Mouse (Mus musculus) limb, embryonic 14.5 days (tissue): ENCODE measurements around the gene Olfr1104. TPM values are rescaled to one million over a fixed set of nuclear protein-coding genes. Genes with fewer than 3 reads are reported as not detected.

Experiments
- ATAC-seq: fragments of 200-750 bp; cut with Nextera tagmentation; 2 replicates; pipeline ENCODE4 v1.8.0; 2017; ENCODE audit warnings: low read depth, moderate number of reproducible peaks, moderate TSS enrichment; ENCODE audit not compliant: low FRiP score
- DNase-seq: peaks from one replicate; pipeline ENCODE4 v3.0.0-alpha.2; 2015; ENCODE audit warnings: low spot score
- H3K27ac ChIP-seq: fragments of 300-500 bp; sonication (generic); replicated peaks from 2 replicates; pipeline ENCODE4 v1.5.1; 2014; ENCODE audit warnings: low read depth, mild to moderate bottlenecking, low read length, moderate library complexity, mixed read lengths
- H3K27me3 ChIP-seq: fragments of 300-500 bp; sonication (generic); 2 replicates; pipeline ENCODE4 v1.6.1; 2014; ENCODE audit warnings: low read length, mixed read lengths; ENCODE audit not compliant: control insufficient read depth, insufficient read depth
- H3K36me3 ChIP-seq: fragments of 300-500 bp; sonication (generic); 2 replicates; pipeline ENCODE4 v1.6.1; 2014; ENCODE audit warnings: mild to moderate bottlenecking, low read length, moderate library complexity, mixed read lengths; ENCODE audit not compliant: control insufficient read depth, insufficient read depth
- H3K4me1 ChIP-seq: fragments of 300-500 bp; sonication (generic); 2 replicates; pipeline ENCODE4 v1.6.1; 2014; ENCODE audit warnings: antibody characterized with exemption, low read length, mixed read lengths; ENCODE audit not compliant: control insufficient read depth, insufficient read depth
- H3K4me2 ChIP-seq: fragments of 300-500 bp; sonication (generic); replicated peaks from 2 replicates; pipeline ENCODE4 v1.6.1; 2014; ENCODE audit warnings: low read depth, mild to moderate bottlenecking, low read length, moderate library complexity; ENCODE audit not compliant: severe bottlenecking
- H3K4me3 ChIP-seq: fragments of 300-500 bp; sonication (generic); replicated peaks from 2 replicates; pipeline ENCODE4 v1.5.1; 2014; ENCODE audit warnings: low read length
- H3K9ac ChIP-seq: fragments of 300-500 bp; sonication (generic); 2 replicates; pipeline ENCODE4 v1.6.1; 2014; ENCODE audit warnings: mild to moderate bottlenecking, low read depth, low read length, moderate library complexity; ENCODE audit not compliant: severe bottlenecking
- H3K9me3 ChIP-seq: fragments of 300-500 bp; sonication (generic); 2 replicates; pipeline ENCODE4 v1.6.1; 2016; ENCODE audit warnings: low read length; ENCODE audit not compliant: control insufficient read depth
- POLR2A ChIP-seq: fragments of 200-500 bp; IDR thresholded peaks from 2 replicates; pipeline ENCODE4 v1.8.0; 2012; ENCODE audit warnings: inconsistent platforms, mild to moderate bottlenecking, moderate library complexity, borderline replicate concordance; ENCODE audit not compliant: insufficient read depth, insufficient read length; ENCODE audit errors: extremely low read depth
- WGBS: fragments of 180-500 bp; shearing (Covaris S2); extraction: QIAGEN DNeasy Blood & Tissue Kit; methylation state at CpG from one replicate; pipeline ENCODE4 v1.1.7; 2014; 5-methylcytosine and 5-hydroxymethylcytosine counted together
- polyA plus RNA-seq, 2 experiments: library from polyadenylated mRNA; depleted of rRNA in 1 of 2; stranded (reverse) in 1 of 2; unstranded in 1 of 2; fragments of >200 nt; fragmentation: Nextera tagmentation in 1 of 2; extraction: Ambion mirVana in 1 of 2; gene quantifications; 2 replicates each; pipeline versions ENCODE4 v1.2.1 to v1.2.3; 2012 to 2014

Olfr1104 gene
- polyA plus RNA-seq (2012; rRNA removed) (not detected in 2 replicates), polyA plus RNA-seq (2014; fragmentation: Nextera tagmentation; extraction: Ambion mirVana) (not detected in 2 replicates)

DNA sequence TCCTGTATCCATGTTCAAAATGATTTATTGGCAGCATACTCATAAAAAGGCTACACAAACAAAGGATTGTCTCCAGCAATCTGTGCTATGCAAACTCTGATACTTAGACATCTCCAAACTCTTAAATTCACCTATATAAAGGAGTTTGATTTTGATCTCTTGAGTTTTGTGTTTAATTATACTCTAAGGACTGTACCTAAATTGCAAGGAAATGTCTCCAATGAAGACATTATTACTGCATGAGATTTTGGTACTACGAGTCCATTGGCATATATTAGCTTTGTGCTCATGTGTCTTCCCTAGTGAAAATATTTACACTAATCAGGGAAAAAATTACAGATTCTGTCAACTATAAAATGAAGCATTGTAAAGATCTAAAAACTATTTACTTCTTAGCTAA is at the start of gene Olfr1104:
Gene Olfr1104 (minus strand): TSS at position 101 of the 400 bp plus-strand sequence.
- H3K4me3 ChIP-seq = no peak within 1 kb of the TSS
- no peak within 1 kb of the TSS for H3K9ac ChIP-seq
- no peaks in the 10 kb centered on the region for H3K36me3 ChIP-seq
- 78% methylated on average over 1 of the region's 1 CpGs for WGBS
- no peaks in the 10 kb centered on the region for H3K4me1 ChIP-seq
- ATAC-seq = no peak
- H3K27ac ChIP-seq = no peak within 1 kb of the TSS
- H3K9me3 ChIP-seq = no peaks in the 10 kb centered on the region
- H3K27me3 ChIP-seq = no peaks in the 10 kb centered on the region
- no peak for DNase-seq
- no peak within 1 kb of the TSS for H3K4me2 ChIP-seq
- TF ChIP-seq POLR2A = no peak

DNA sequence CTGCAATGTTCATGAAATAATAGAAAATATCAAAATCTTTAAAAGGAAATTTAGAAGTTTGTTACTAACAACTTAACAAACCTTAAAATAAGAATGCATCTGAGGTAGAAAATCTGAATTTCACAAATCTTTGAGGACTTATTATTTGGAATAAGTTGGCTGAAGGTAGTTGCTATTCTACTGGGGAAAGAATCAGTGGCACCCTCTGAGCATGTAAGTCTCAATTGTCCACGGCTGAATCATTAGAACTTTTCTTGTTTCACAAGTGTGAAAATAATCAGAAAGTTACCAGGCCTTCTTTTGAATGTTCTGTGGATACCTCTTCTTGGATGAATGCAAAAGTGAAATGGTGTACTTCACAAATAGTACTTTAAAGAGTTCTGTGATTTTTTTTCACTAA is 48.8 kb upstream of the Olfr1104 start, which contains the start of gene Olfr1107:
Gene Olfr1107 (minus strand): TSS at position 101 of the 400 bp plus-strand sequence.
- Histone ChIP-seq H3K4me3 (no peak within 1 kb of the TSS), H3K9ac (no peak within 1 kb of the TSS), H3K27ac (no peak within 1 kb of the TSS), H3K4me1 (no peaks in the 10 kb centered on the region), H3K36me3 (no peaks in the 10 kb centered on the region), H3K9me3 (no peaks in the 10 kb centered on the region), H3K4me2 (no peak within 1 kb of the TSS), H3K27me3 (no peaks in the 10 kb centered on the region)
- no peak for ATAC-seq
- WGBS = 78% methylated on average over 1 of the region's 1 CpGs
- no peak for DNase-seq
- TF ChIP-seq POLR2A = no peak

GRCm38 (mm10) chr2:87052173-87052572 is 25.3 kb upstream of the Olfr1104 start, which contains the start of gene Olfr1106:
Gene Olfr1106, minus strand, starts transcription at chr2:87052273.
- H3K27me3 ChIP-seq = no peaks in the 10 kb centered on the region
- no peak within 1 kb of the TSS for H3K27ac ChIP-seq
- H3K4me3 ChIP-seq = no peak within 1 kb of the TSS
- no peaks in the 10 kb centered on the region for H3K36me3 ChIP-seq
- H3K4me2 ChIP-seq = no peak within 1 kb of the TSS
- DNase-seq (no peak), ATAC-seq (no peak)
- TF ChIP-seq POLR2A = no peak
- H3K4me1 ChIP-seq = no peaks in the 10 kb centered on the region
- H3K9me3 ChIP-seq = no peaks in the 10 kb centered on the region
- H3K9ac ChIP-seq = no peak within 1 kb of the TSS
- 72% methylated on average over 1 of the region's 1 CpGs for WGBS

GRCm38 (mm10) chr2:87036431-87036830 is 9.6 kb upstream of the Olfr1104 start, which contains the start of gene Olfr1105:
Gene Olfr1105, minus strand, starts transcription at chr2:87036531.
- H3K4me3 ChIP-seq = no peak within 1 kb of the TSS
- H3K9me3 ChIP-seq = no peaks in the 10 kb centered on the region
- H3K27me3 ChIP-seq = no peaks in the 10 kb centered on the region
- no peaks in the 10 kb centered on the region for H3K4me1 ChIP-seq
- TF ChIP-seq POLR2A = no peak
- no peak for DNase-seq
- no peaks in the 10 kb centered on the region for H3K36me3 ChIP-seq
- no peak within 1 kb of the TSS for H3K27ac ChIP-seq
- ATAC-seq = no peak
- no peak within 1 kb of the TSS for H3K9ac ChIP-seq
- H3K4me2 ChIP-seq = no peak within 1 kb of the TSS

DNA sequence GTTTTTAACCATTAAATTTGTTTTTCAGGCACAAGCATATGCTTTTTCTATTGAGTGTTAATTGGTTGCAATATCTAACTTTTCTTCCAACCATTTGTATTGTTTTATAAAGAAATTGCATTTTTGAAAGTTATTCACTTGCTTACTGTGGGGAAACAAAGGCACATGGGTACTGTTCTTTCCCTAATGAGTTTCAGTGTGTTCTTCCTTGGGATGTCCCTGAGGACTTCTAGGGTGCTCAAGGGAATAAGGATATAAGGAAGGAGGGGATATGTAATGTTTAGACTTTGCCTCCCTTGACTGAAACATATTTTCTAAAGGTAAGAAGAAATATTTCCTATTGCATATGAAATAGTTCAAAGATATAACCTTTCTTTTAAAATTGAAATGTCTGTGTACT is 28.8 kb downstream of the Olfr1104 start, which contains the start of gene Olfr1102:
Gene Olfr1102 (plus strand): TSS at position 301 of the 400 bp plus-strand sequence.
- no peaks in the 10 kb centered on the region for H3K9me3 ChIP-seq
- no peak within 1 kb of the TSS for H3K27ac ChIP-seq
- no peak for TF ChIP-seq POLR2A
- no peaks in the 10 kb centered on the region for H3K36me3 ChIP-seq
- no peaks in the 10 kb centered on the region for H3K4me1 ChIP-seq
- H3K4me3 ChIP-seq = no peak within 1 kb of the TSS
- ATAC-seq (no peak), DNase-seq (no peak)
- H3K27me3 ChIP-seq = no peaks in the 10 kb centered on the region
- H3K9ac ChIP-seq = no peak within 1 kb of the TSS
- H3K4me2 ChIP-seq = no peak within 1 kb of the TSS
